Mouse (Mus musculus) small intestine, adult 2 months (tissue): Measurements from ENCODE around the gene Sptbn4.
A peak's percentile ranks its signal among the peaks of the same experiment; 100 is the strongest.

Experiments used
- CTCF ChIP-seq: fragments of 200-500 bp; IDR thresholded peaks from 2 replicates; pipeline ENCODE4 v1.5.1; 2012; ENCODE audit warnings: low read depth, mild to moderate bottlenecking, control low read depth, inconsistent platforms, low read length, moderate library complexity, mixed read lengths; ENCODE audit not compliant: insufficient replicate concordance, insufficient read length; ENCODE audit errors: extremely low read depth
- POLR2A ChIP-seq: fragments of 200-500 bp; IDR thresholded peaks from 2 replicates; pipeline ENCODE4 v1.6.1; 2012; ENCODE audit warnings: low read depth, mild to moderate bottlenecking, control low read depth, inconsistent platforms, low read length, moderate library complexity

DNA sequence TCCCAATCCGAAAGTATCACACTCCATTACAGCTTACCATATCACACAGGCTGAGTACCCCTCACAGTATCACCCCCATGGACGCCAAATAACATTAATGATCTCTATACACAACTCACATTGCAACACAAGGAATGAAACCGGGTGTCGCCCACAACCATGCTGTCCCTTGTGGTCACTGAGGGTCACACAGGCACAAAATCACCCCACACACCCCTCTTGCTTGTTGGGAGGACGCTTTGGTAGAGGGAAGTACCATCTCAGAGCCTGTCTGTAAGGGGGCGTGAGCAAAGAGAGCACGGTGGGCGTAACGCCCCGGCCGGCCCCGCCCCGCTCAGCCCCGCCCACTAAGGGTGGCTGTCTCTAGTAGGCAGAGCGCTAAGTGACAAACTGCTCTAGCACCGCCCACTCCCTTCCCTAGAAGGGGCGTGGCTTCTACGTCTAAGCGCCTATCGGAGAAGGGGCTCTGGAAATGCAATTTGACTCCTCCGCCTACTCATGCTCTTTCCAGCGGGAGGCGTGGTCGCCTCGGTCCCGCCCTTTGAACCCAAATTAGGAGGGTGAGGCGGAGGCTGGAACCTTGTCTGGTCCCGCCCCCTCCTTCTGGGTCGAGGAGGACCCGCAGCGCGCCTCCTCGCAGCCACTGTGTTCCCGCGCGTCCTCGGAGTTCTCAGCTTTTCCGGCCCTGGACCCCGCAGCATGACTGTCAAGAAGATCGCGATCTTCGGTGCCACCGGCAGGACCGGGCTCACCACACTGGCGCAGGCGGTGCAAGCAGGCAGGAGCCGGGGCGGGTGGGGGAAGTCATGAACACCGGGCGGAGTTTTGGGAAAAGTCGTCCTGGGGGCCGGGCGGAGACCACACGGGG is at the start of gene Sptbn4, which contains the start of gene Blvrb:
- no peak for TF ChIP-seq CTCF
- peak; percentile 59 for TF ChIP-seq POLR2A
